Mouse (Mus musculus): ENCODE results near the gene Nrip2.
"Not testable (repeated sequence)": the region's sequence is repeated elsewhere in the genome, so short reads cannot be mapped to it uniquely, and the experiment has no call there.

The Nrip2 gene

DNA sequence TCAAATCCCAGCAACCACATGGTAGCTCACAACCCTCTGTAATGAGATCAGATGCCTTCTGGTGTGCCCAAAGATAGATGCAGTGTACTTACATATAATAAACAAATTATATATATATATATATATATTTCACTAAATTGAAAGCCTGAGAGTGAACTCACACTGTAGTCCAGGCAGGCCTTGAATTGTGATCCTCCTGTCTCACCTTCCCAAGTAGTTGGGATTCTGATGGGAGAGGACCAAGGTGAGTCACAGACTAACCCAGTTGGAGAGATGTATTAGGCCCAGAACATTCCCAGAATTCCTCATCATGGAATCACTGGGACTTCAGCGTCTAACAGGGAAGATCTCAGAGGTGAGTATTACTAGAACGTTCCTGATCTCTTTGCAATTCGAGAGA, at the start of gene Nrip2:
TSS of gene Nrip2 (plus strand) at position 301 of the 400 bp plus-strand sequence.
- DNase-seq (ENCODE audit: low read depth): no peak

DNA sequence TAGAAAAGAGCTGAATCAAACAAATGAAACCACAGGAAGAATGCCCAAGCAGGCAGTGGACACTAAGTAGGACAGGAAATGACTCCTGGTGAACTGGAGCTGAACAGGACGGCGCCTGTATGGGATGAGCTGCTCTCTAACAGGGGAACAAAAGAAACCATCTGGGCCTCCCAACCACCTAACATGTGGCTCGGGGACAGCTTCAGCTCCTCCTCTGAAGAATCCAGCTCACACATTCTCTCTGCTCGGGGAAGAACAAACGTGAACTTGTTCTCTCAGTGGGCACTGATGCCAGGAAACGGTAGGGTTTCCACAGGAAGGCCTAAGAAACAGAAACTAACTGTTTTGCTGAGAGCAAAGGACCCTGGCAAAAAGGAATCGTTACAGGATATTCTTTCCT, 49.4 kb upstream of the Nrip2 start:
- no peak for DNase-seq (ENCODE audit: low read depth)

DNA sequence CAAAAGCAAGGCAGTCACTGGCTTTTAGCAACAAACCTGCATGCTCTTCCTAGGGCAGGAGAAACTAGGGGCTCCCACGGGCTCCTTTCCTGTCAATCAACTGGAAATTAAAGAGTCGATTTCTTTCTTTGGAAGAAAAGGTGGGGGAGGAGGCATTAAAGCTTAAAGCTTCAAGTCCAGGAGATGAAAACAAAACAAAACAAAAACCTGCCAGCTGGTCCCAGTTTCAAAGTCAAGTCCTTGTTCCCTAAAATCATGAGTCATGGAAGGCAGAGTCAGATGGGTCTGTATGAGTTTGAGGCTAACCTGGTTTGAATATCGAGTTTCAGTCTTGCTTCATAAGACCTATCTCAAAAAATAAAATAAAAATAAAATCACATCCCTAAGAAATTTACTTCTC, 45.0 kb upstream of the Nrip2 start:
- peak; percentile 56 for DNase-seq (ENCODE audit: low read depth)

DNA sequence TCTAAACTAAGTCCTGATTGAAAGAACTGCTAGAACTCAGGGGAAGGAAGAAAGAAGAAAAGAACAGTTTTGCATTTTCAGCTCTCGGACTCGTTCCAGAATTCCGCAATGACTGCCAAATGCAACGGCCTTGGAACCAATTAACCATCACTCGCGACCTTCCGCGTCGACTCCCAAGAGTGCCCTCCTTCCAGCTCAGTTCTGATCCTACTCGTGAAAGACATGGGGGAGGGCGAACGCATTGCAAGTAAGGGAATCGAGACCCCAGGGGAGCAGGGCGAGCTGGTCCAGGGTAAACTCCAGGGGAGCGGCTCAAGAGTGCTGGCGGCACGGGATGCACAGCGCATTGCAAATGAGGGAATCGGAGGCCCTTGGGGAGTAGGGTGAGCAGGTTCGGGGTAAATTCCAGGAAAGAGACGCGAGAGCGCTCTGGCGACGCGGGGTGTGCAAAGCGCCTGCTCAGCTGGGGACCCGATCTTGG, 43.9 kb upstream of the Nrip2 start:
- peak; percentile 77 for DNase-seq (ENCODE audit: low read depth)

DNA sequence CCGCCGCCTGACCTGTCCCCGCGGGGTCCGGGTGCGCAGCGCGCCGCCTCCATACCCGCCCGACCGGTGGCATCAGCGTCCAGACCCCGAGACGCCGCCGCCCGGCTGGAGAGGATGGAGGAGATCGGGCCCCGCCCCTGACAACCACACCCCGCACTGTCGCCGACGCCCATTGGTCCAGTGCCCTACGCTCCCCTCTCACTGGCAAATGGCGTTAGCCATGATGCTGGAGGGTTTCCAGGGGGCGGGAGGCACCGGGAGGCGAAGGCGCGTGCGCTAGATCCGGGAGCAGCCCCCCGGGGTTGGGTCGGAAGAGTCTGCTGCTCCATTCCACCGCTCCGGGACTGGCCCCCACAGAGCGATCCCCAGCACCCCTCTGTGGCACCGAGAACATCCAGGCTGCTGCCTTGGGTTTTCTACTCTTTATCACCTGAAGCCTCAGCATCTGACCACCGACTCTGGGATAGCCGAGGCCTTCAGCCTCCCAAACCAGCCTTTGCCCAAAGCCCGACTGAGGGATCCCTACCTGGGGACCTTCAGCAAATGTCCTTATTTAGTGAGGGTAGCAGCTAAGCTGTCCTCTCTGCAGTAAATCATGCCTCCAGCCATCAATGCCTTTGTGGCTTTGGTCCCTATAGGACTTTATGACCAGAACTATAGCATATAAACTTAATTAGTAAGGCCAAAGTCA, 43.2 kb upstream of the Nrip2 start, which contains the start of gene Tulp3:
TSS of gene Tulp3 (minus strand) at position 126 of the 691 bp plus-strand sequence.
- DNase-seq (ENCODE audit: low read depth): peak; percentile 100

GRCm38 (mm10) chr6:128358999-128359398, 40.1 kb upstream of the Nrip2 start:
- DNase-seq (ENCODE audit: low read depth): peak; percentile 85

GRCm38 (mm10) chr6:128361901-128362300, 37.2 kb upstream of the Nrip2 start:
- peak; percentile 26 for DNase-seq (ENCODE audit: low read depth)

GRCm38 (mm10) chr6:128362381-128363006, 36.6 kb upstream of the Nrip2 start, which contains the start of the genes Rhno1 and Foxm1:
Rhno1 (minus strand) TSS chr6:128362911.
Foxm1 (plus strand) TSS chr6:128362967.
- peak; percentile 94 for DNase-seq (ENCODE audit: low read depth)

GRCm38 (mm10) chr6:128363007-128363825, 35.9 kb upstream of the Nrip2 start:
- peak; percentile 55 for DNase-seq (ENCODE audit: low read depth)

DNA sequence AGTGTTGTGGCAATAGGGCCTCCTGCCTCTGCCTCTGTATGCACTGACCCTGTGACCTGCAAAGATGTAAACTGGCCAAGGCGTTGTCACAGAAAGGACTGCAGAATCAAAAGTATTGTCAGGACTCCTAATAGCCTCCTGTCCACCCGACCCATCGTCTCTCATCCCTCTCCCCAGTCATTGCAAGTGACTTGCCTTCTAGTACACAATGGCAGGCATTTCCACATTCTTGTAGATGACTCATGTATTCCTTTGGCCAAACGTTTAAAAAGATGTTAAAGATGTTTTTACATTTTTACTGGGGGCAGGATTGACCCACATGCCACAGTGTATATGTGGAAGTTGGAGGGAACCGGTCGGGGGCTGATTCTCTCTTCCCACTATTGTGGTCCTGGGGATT, 34.4 kb upstream of the Nrip2 start:
- peak; percentile 72 for DNase-seq (ENCODE audit: low read depth)

DNA sequence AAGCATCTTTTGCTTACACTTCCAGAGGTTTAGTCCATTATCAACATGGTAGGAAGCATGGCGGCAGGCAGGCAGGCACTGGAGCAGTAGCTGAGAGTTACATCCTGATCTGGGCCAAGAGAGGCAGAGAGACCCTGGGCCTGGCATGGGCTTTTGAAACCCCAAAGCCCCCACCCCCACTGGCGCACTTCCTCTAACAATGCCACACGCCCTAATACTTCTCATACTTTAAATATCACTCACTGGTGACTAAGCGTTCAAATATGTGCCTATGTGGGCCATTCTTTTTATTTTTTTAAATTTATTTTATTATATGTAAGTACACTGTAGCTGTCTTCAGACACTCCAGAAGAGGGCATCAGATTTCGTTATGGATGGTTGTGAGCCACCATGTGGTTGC, 32.6 kb upstream of the Nrip2 start:
- peak; percentile 55 for DNase-seq (ENCODE audit: low read depth)

DNA sequence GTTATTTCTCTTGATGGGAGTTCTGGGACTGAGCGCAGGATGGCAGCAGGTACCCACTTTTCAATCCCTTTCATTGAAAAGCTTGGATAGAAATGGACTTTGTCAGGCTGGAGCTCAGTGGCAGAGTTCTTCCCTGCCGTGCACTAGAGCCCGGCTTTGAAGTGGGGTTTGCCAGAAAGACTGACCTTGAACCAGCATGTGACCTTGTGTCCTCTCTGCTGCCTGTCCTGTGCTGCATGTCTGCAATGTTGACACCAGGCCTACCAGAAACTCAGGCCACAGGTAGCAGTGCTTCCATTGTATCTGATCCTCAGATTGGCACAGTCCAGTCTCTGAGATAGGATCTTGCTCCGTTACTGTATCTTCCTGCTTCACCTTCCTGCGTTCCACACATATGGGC, 29.1 kb upstream of the Nrip2 start:
- no peak for DNase-seq (ENCODE audit: low read depth)

GRCm38 (mm10) chr6:128375192-128375591, 23.9 kb upstream of the Nrip2 start, which contains the start of the genes Tex52 and Gm44596:
Tex52 (plus strand) TSS chr6:128375456.
Gm44596 (plus strand) TSS chr6:128375503.
- no peak for DNase-seq (ENCODE audit: low read depth)

GRCm38 (mm10) chr6:128376371-128377085, 22.6 kb upstream of the Nrip2 start:
- no peak for DNase-seq (ENCODE audit: low read depth)

DNA sequence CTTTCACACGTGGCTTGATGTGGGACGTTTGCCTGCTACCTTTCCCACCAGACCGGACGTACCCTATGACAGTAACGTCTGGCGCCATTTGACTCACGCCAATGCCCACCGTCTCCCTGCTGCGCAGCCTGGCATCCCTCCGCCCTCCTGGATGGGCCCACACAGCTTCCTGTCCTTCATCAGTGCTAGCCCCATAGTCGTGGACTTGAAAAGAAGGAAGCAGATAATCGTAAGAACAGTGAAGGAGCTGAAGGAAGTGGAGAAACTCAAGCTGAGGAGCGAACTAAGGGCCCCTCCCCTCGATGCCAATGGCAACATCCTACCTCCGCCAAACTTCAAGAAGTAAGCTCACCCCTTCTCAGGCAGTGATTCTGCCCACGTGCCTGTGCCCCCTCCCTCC, 19.5 kb upstream of the Nrip2 start:
- no peak for DNase-seq (ENCODE audit: low read depth)

DNA sequence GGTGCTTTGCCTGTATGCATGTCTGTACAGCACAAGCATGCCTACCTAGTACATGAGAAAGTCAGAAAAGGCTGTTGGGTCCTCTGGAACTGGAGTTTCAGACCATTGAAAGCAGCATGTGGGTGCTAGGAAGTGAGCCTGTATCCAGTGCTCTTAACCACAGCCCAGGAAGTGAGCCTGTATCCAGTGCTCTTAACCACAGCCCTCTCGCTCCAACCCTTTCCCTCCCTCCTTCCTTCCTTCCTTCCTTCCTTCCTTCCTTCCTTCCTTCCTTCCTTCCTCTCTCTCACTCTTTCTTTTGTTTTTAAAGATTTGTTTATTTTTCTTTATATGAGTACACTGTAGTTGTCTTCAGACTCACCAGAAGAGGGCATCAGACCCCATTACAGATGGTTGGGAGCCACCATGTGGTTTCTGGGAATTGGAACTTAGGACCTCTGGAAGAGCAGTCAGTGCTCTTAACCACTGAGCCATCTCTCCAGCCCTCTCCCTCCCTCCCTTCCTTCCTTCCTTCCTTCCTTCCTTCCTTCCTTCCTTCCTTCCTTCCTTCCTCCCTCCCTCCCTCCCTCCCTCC, 18.4 kb upstream of the Nrip2 start:
- not testable (repeated sequence) for DNase-seq (ENCODE audit: low read depth)

DNA sequence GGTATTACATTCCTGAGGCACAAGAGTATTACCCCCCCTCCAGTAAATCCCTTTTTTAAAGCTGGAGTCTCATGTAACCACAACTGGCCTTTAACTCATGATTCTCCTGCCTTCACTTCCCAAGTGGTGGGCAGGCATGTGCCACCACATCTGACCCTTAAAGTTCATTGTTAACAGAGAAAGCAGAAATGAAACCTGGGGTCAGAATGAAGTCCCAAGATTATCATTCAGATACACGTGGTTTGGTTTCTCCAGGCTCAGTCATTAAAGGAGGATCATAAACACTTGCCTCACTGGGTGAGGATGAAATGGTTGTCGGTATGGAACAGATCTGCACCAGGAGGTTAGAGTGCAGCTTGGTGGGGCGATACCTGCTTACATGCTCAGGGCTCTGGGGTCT, 17.8 kb upstream of the Nrip2 start:
- DNase-seq (ENCODE audit: low read depth): no peak

DNA sequence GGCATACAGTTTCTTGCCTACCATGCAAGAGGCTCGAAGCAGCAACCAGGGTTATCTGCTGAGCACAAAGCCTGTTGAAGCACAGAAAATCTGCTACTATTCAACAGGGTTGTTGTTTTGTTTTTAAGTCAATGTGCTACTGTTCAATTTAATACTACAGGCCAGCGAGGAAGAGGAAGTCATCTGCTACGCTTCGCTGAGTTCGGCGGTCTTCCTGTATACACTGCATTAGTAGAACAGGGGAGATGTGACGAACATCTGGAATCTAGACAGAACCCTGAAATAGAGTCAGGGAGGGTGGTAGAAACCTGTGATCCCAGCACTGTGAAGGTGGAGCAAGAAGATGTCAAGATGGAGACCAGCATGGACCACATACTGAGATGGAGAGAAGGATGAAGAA, 15.3 kb upstream of the Nrip2 start:
- DNase-seq (ENCODE audit: low read depth): no peak

- DNase-seq (ENCODE audit: low read depth): no peak
These were observed 14.1 kb upstream of the Nrip2 start for GRCm38 (mm10) chr6:128385026-128385425.

DNA sequence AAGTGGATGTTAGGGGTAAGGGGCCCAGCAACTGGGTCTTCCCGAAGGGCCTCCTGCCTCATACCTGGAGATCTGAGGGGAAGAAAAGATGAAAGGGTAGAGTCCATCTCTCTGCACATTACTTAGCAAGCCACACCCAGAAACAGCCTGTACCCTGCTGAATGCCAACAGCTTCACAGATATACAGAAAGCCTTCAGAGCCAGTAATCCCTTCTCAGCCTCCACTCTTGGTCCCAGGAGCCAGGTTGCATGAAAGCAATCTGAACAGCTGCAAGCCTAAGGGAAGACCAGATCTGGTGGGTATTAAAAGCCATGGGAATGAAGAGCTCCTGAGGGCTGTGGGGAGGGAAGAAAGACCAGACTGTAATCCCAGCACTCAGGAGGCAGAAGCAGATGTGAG, 9.9 kb upstream of the Nrip2 start:
- no peak for DNase-seq (ENCODE audit: low read depth)

DNA sequence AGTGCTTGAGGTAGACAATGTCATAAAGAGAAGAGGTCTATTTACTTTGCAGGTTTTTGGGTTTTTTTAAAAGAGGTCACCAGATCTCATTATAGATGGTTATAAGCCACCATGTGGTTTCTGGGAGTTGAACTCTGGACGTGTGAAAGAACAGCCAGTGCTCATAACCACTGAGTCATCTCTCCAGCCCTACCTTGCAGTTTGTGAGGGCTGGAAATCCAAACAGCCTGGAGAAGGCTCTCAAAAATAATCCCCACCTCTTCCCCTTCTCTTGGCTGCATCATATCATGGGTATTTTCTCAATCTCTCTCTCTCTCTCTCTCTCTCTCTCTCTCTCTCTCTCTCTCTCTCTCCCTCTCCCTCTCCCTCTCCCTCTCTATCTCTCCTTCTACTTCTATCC, 8.4 kb upstream of the Nrip2 start:
- DNase-seq (ENCODE audit: low read depth): peak; percentile 45
